Mouse (Mus musculus) cerebellum, adult 2 months (tissue): ENCODE data around the gene Fosl1. TPM values are rescaled to one million over a fixed set of nuclear protein-coding genes. Genes with fewer than 3 reads are reported as not detected.

Experiments used
- DNase-seq, 2 experiments: peaks; one replicate each; pipeline ENCODE4 v3.0.0; 2021
- H3K27ac ChIP-seq: fragments of 200-500 bp; 2 replicates; pipeline ENCODE4 v1.5.1; 2012; ENCODE audit warnings: low read length, control low read depth, inconsistent platforms; ENCODE audit not compliant: insufficient read depth
- H3K27me3 ChIP-seq: fragments of 200-500 bp; 2 replicates; pipeline ENCODE4 v1.6.1; 2012; ENCODE audit warnings: inconsistent platforms, mild to moderate bottlenecking, low read length, moderate library complexity; ENCODE audit not compliant: control insufficient read depth, insufficient read depth
- H3K4me1 ChIP-seq: fragments of 200-500 bp; 2 replicates; pipeline ENCODE4 v1.6.1; 2011; ENCODE audit warnings: low read length; ENCODE audit not compliant: control insufficient read depth, insufficient read depth
- H3K4me3 ChIP-seq: fragments of 200-500 bp; replicated peaks from 2 replicates; pipeline ENCODE3; 2011; ENCODE audit warnings: mild to moderate bottlenecking, low read depth, low read length, control low read depth; ENCODE audit not compliant: insufficient read depth
- CTCF ChIP-seq: fragments of 200-500 bp; IDR thresholded peaks from 2 replicates; pipeline ENCODE4 v1.5.1; 2011; ENCODE audit warnings: low read depth, mild to moderate bottlenecking, control low read depth, low read length, moderate library complexity, borderline replicate concordance; ENCODE audit not compliant: insufficient read depth
- POLR2A ChIP-seq: fragments of 200-500 bp; IDR thresholded peaks from 2 replicates; pipeline ENCODE4 v1.6.1; 2011; ENCODE audit warnings: low read length, control low read depth, borderline replicate concordance; ENCODE audit not compliant: insufficient read depth
- WGBS: fragments of 180-500 bp; shearing (Covaris S2); methylation state at CpG from one replicate; pipeline ENCODE4 v1.1.7; 2018; 5-methylcytosine and 5-hydroxymethylcytosine counted together
- polyA plus RNA-seq: library from polyadenylated mRNA; depleted of rRNA; stranded (reverse); fragments of >200 nt; gene quantifications from 2 replicates; pipeline ENCODE4 v1.2.3, GENCODE M21; 2012; rRNA removed

Fosl1 gene
- polyA plus RNA-seq, 1 experiment: not detected

GRCm38 (mm10) chr19:5495353-5496051, 48.2 kb downstream of the Fosl1 start:
- WGBS: 73% methylated on average over 12 of the region's 12 CpGs
- TF ChIP-seq CTCF (no peak), POLR2A (no peak)

GRCm38 (mm10) chr19:5496052-5496370, 48.7 kb downstream of the Fosl1 start:
- Histone ChIP-seq H3K27me3 (no peaks in the 10 kb centered on the region), H3K4me3 (no peak overlapping the region), H3K27ac (no peak overlapping the region), H3K4me1 (peaks cover 6% of the 10 kb centered on the region)
- no peak for DNase-seq
- TF ChIP-seq CTCF (no peak), POLR2A (no peak)
- WGBS: 79% methylated on average over 16 of the region's 16 CpGs

More at GRCm38 (mm10) chr19:5495353-5496051, 48.2 kb downstream of the Fosl1 start:
- Histone ChIP-seq H3K27me3 (no peaks in the 10 kb centered on the region), H3K4me1 (peaks cover 6% of the 10 kb centered on the region), H3K4me3 (no peak overlapping the region), H3K27ac (no peak overlapping the region)
- DNase-seq: no peak

- Histone ChIP-seq H3K27ac (no peak overlapping the region), H3K27me3 (no peaks in the 10 kb centered on the region), H3K4me1 (no peaks in the 10 kb centered on the region), H3K4me3 (no peak overlapping the region)
- DNase-seq: no peak
- 84% methylated on average over 2 of the region's 2 CpGs for WGBS
- TF ChIP-seq CTCF (no peak), POLR2A (no peak)
Measured at GRCm38 (mm10) chr19:5500330-5500875, 53.1 kb downstream of the Fosl1 start.

GRCm38 (mm10) chr19:5503687-5504086, 56.3 kb downstream of the Fosl1 start, which contains the start of gene 1700020D05Rik:
1700020D05Rik (minus strand) TSS chr19:5503787.
- Histone ChIP-seq H3K27ac (no peak within 1 kb of the TSS), H3K27me3 (no peaks in the 10 kb centered on the region), H3K4me3 (no peak within 1 kb of the TSS), H3K4me1 (0 out of 2 replicates have a peak, but pooled peaks cover 3% of the 10 kb centered on the region)
- DNase-seq: no peak
- 65% methylated on average over 17 of the region's 17 CpGs for WGBS
- TF ChIP-seq CTCF (no peak), POLR2A (no peak)

Other genes starting within 250 kb of the Fosl1 start
- 26.7 and 28.0 TPM in 2 replicates for gene Pacs1, start 174.4 kb upstream of the Fosl1 start, polyA plus RNA-seq
- 175 and 181 TPM in 2 replicates for gene Sf3b2, start 152.1 kb upstream of the Fosl1 start, polyA plus RNA-seq
- gene Gal3st3, start 149.2 kb upstream of the Fosl1 start, polyA plus RNA-seq: 49.2 and 55.9 TPM in 2 replicates
- not detected in 2 replicates for gene Catsper1, start 111.8 kb upstream of the Fosl1 start, polyA plus RNA-seq
- 15.4 and 19.0 TPM in 2 replicates for gene Cst6, start 98.0 kb upstream of the Fosl1 start, polyA plus RNA-seq
- gene Eif1ad, start 80.8 kb upstream of the Fosl1 start, polyA plus RNA-seq: 28.0 and 30.6 TPM in 2 replicates
- 88.7 and 96.0 TPM in 2 replicates for gene Banf1, start 80.4 kb upstream of the Fosl1 start, polyA plus RNA-seq
- gene Sart1, start 58.8 kb upstream of the Fosl1 start, polyA plus RNA-seq: 77.5 and 86.5 TPM in 2 replicates
- gene Tsga10ip, start 45.0 kb upstream of the Fosl1 start, polyA plus RNA-seq: 0.21 TPM in 1 of 2 replicates, not detected in the other
- gene Drap1, start 22.6 kb upstream of the Fosl1 start, polyA plus RNA-seq: 281 and 309 TPM in 2 replicates
- gene AI837181, start 22.4 kb upstream of the Fosl1 start, polyA plus RNA-seq: 130 and 134 TPM in 2 replicates
- gene Ccdc85b, start 10.3 kb downstream of the Fosl1 start, polyA plus RNA-seq: 31.0 and 32.5 TPM in 2 replicates
- 140 and 146 TPM in 2 replicates for gene Fibp, start 13.1 kb downstream of the Fosl1 start, polyA plus RNA-seq
- 1.2 and 1.5 TPM in 2 replicates for gene Ctsw, start 21.0 kb downstream of the Fosl1 start, polyA plus RNA-seq
- 43.3 and 43.4 TPM in 2 replicates for gene Efemp2, start 26.4 kb downstream of the Fosl1 start, polyA plus RNA-seq
- 94.2 and 115 TPM in 2 replicates for gene Mus81, start 40.9 kb downstream of the Fosl1 start, polyA plus RNA-seq
- 1,135 and 1,193 TPM in 2 replicates for gene Cfl1, start 42.9 kb downstream of the Fosl1 start, polyA plus RNA-seq
- gene 1700020D05Rik, start 56.2 kb downstream of the Fosl1 start, polyA plus RNA-seq: 6.7 and 6.8 TPM in 2 replicates
- 176 and 185 TPM in 2 replicates for gene Snx32, start 63.0 kb downstream of the Fosl1 start, polyA plus RNA-seq
- 0.05 TPM in 1 of 2 replicates, not detected in the other for gene Ovol1, start 113.1 kb downstream of the Fosl1 start, polyA plus RNA-seq
- 5.1 and 5.6 TPM in 2 replicates for gene Ap5b1, start 120.5 kb downstream of the Fosl1 start, polyA plus RNA-seq
- 79.1 and 83.5 TPM in 2 replicates for gene Rnaseh2c, start 154.3 kb downstream of the Fosl1 start, polyA plus RNA-seq
- gene Kat5, start 162.7 kb downstream of the Fosl1 start, polyA plus RNA-seq: 139 and 143 TPM in 2 replicates
- gene Rela, start 189.9 kb downstream of the Fosl1 start, polyA plus RNA-seq: 39.0 and 40.3 TPM in 2 replicates
- gene Sipa1, start 216.2 kb downstream of the Fosl1 start, polyA plus RNA-seq: 12.4 and 14.8 TPM in 2 replicates
- gene Map3k11, start 241.2 kb downstream of the Fosl1 start, polyA plus RNA-seq: 28.6 and 29.7 TPM in 2 replicates
- 65.0 and 65.1 TPM in 2 replicates for gene Pcnx3, start 241.4 kb downstream of the Fosl1 start, polyA plus RNA-seq